Mouse (Mus musculus) kidney, embryonic 16.5 days (tissue): ENCODE data around the gene Lysmd1. TPM values are rescaled to one million over a fixed set of nuclear protein-coding genes. Genes with fewer than 3 reads are reported as not detected.

Experiments
- ATAC-seq: fragments of 200-750 bp; cut with Nextera tagmentation; 2 replicates; pipeline ENCODE4 v1.8.0; 2017; ENCODE audit warnings: moderate TSS enrichment; ENCODE audit not compliant: low FRiP score, low TSS enrichment
- H3K27ac ChIP-seq: fragments of 300-500 bp; sonication (generic); 2 replicates; pipeline ENCODE4 v1.5.1; 2014; ENCODE audit warnings: low read length
- H3K27me3 ChIP-seq: fragments of 300-500 bp; sonication (generic); 2 replicates; pipeline ENCODE4 v1.6.1; 2014; ENCODE audit warnings: low read length, control low read depth, mixed read lengths; ENCODE audit not compliant: insufficient read depth
- H3K36me3 ChIP-seq: fragments of 300-500 bp; sonication (generic); 2 replicates; pipeline ENCODE4 v1.6.1; 2014; ENCODE audit warnings: low read length, control low read depth, mixed read lengths; ENCODE audit not compliant: insufficient read depth
- H3K4me1 ChIP-seq: fragments of 300-500 bp; sonication (generic); 2 replicates; pipeline ENCODE4 v1.6.1; 2014; ENCODE audit warnings: low read length, control low read depth, mixed read lengths; ENCODE audit not compliant: insufficient read depth
- H3K4me2 ChIP-seq: fragments of 300-500 bp; sonication (generic); replicated peaks from 2 replicates; pipeline ENCODE4 v1.6.1; 2014; ENCODE audit warnings: low read depth, low read length
- H3K4me3 ChIP-seq: fragments of 300-500 bp; sonication (generic); 2 replicates; pipeline ENCODE4 v1.5.1; 2014; ENCODE audit warnings: mild to moderate bottlenecking, low read length
- H3K9ac ChIP-seq: fragments of 300-500 bp; sonication (generic); replicated peaks from 2 replicates; pipeline ENCODE4 v1.6.1; 2014; ENCODE audit warnings: low read length
- H3K9me3 ChIP-seq: fragments of 300-500 bp; sonication (generic); 2 replicates; pipeline ENCODE4 v1.6.1; 2016; ENCODE audit warnings: low read length, control low read depth
- WGBS: fragments of 180-500 bp; shearing (Covaris S2); extraction: QIAGEN DNeasy Blood & Tissue Kit; methylation state at CpG from one replicate; pipeline ENCODE4 v1.1.7; 2014; 5-methylcytosine and 5-hydroxymethylcytosine counted together
- polyA plus RNA-seq: library from polyadenylated mRNA; unstranded; fragments of >200 nt; fragmentation: Nextera tagmentation; extraction: Ambion mirVana; gene quantifications from 2 replicates; pipeline ENCODE4 v1.2.1, GENCODE M21; 2015

Lysmd1 gene
- polyA plus RNA-seq, 1 experiment from 2014 or later, result 17.3 TPM

GRCm38 (mm10) chr3:95164840-95165239 lies 31.0 kb downstream of the Lysmd1 start:
- H3K27ac ChIP-seq, result no peak overlapping the region
- no peak for ATAC-seq
- H3K9ac ChIP-seq, result no peak overlapping the region
- H3K4me2 ChIP-seq, result no peak overlapping the region
- H3K27me3 ChIP-seq, result peaks cover under 1% of the 10 kb centered on the region; the same call in 1 of the 2 replicates
- no peaks in the 10 kb centered on the region for H3K9me3 ChIP-seq
- 81% methylated on average over 5 of the region's 5 CpGs for WGBS
- H3K4me3 ChIP-seq, result no peak overlapping the region
- H3K36me3 ChIP-seq, result peaks cover 12% of the 10 kb centered on the region; the same call in 1 of the 2 replicates
- H3K4me1 ChIP-seq, result peaks cover 18% of the 10 kb centered on the region

- peaks cover 13% of the 10 kb centered on the region; the same call in 1 of the 2 replicates for H3K4me1 ChIP-seq
- no peak overlapping the region for H3K4me2 ChIP-seq
- no peak overlapping the region for H3K4me3 ChIP-seq
- no peak overlapping the region for H3K9ac ChIP-seq
- H3K27ac ChIP-seq, result no peak overlapping the region
- peaks cover 25% of the 10 kb centered on the region for H3K27me3 ChIP-seq
- ATAC-seq, result no peak
- WGBS, result 93% methylated on average over 10 of the region's 10 CpGs
- H3K9me3 ChIP-seq, result no peaks in the 10 kb centered on the region
- peaks cover 33% of the 10 kb centered on the region for H3K36me3 ChIP-seq
These were observed 36.1 kb downstream of the Lysmd1 start for GRCm38 (mm10) chr3:95169996-95170395.

GRCm38 (mm10) chr3:95171105-95171504 lies 37.2 kb downstream of the Lysmd1 start:
- H3K27me3 ChIP-seq, result peaks cover 25% of the 10 kb centered on the region
- 67% methylated on average over 6 of the region's 6 CpGs for WGBS
- ATAC-seq, result no peak
- no peak overlapping the region for H3K9ac ChIP-seq
- H3K4me1 ChIP-seq, result peaks cover 13% of the 10 kb centered on the region; the same call in 1 of the 2 replicates
- H3K4me2 ChIP-seq, result no peak overlapping the region
- H3K27ac ChIP-seq, result no peak overlapping the region
- H3K4me3 ChIP-seq, result no peak overlapping the region
- no peaks in the 10 kb centered on the region for H3K9me3 ChIP-seq
- peaks cover 33% of the 10 kb centered on the region for H3K36me3 ChIP-seq

GRCm38 (mm10) chr3:95172526-95173255 lies 38.8 kb downstream of the Lysmd1 start:
- H3K9me3 ChIP-seq, result no peaks in the 10 kb centered on the region
- WGBS, result 24% methylated on average over 70 of the region's 84 CpGs
- peak overlapping the region; percentile 50 for H3K4me3 ChIP-seq
- no peak for ATAC-seq
- H3K27me3 ChIP-seq, result peaks cover 25% of the 10 kb centered on the region
- peaks cover 13% of the 10 kb centered on the region; the same call in 1 of the 2 replicates for H3K4me1 ChIP-seq
- H3K36me3 ChIP-seq, result peaks cover 27% of the 10 kb centered on the region
- H3K4me2 ChIP-seq, result peak overlapping the region; percentile 76
- H3K27ac ChIP-seq, result no peak overlapping the region
- peak overlapping the region; percentile 64; the same call in 1 of the 2 replicates for H3K9ac ChIP-seq

GRCm38 (mm10) chr3:95173256-95173949 lies 39.5 kb downstream of the Lysmd1 start:
- H3K4me2 ChIP-seq, result peak overlapping the region; percentile 76
- H3K36me3 ChIP-seq, result peaks cover 27% of the 10 kb centered on the region
- WGBS, result 3% methylated on average over 58 of the region's 58 CpGs
- H3K4me1 ChIP-seq, result peaks cover 13% of the 10 kb centered on the region; the same call in 1 of the 2 replicates
- peak; percentile 59 for ATAC-seq
- peak overlapping the region; percentile 50 for H3K4me3 ChIP-seq
- H3K27ac ChIP-seq, result no peak overlapping the region
- H3K9ac ChIP-seq, result peak overlapping the region; percentile 64
- peaks cover 25% of the 10 kb centered on the region for H3K27me3 ChIP-seq
- no peaks in the 10 kb centered on the region for H3K9me3 ChIP-seq

GRCm38 (mm10) chr3:95174011-95174592 lies 40.2 kb downstream of the Lysmd1 start:
- H3K27me3 ChIP-seq, result peaks cover 25% of the 10 kb centered on the region
- H3K4me3 ChIP-seq, result peak overlapping the region; percentile 50
- peaks cover 13% of the 10 kb centered on the region; the same call in 1 of the 2 replicates for H3K4me1 ChIP-seq
- WGBS, result 3% methylated on average over 16 of the region's 16 CpGs
- H3K9me3 ChIP-seq, result no peaks in the 10 kb centered on the region
- peaks cover 27% of the 10 kb centered on the region for H3K36me3 ChIP-seq
- H3K27ac ChIP-seq, result no peak overlapping the region
- peak; percentile 73 for ATAC-seq
- peak overlapping the region; percentile 76 for H3K4me2 ChIP-seq
- H3K9ac ChIP-seq, result peak overlapping the region; percentile 64

- Histone ChIP-seq H3K36me3 (0 out of 2 replicates have a peak, but pooled peaks cover 6% of the 10 kb centered on the region), H3K27ac (no peak overlapping the region), H3K9me3 (no peaks in the 10 kb centered on the region), H3K9ac (no peak overlapping the region), H3K4me3 (no peak overlapping the region), H3K4me2 (no peak overlapping the region), H3K27me3 (peaks cover 20% of the 10 kb centered on the region), H3K4me1 (peaks cover 13% of the 10 kb centered on the region; the same call in 1 of the 2 replicates)
- 75% methylated on average over 3 of the region's 3 CpGs for WGBS
- no peak for ATAC-seq
These were observed 42.6 kb downstream of the Lysmd1 start for GRCm38 (mm10) chr3:95176500-95176899.

GRCm38 (mm10) chr3:95177583-95177982 lies 43.7 kb downstream of the Lysmd1 start:
- Histone ChIP-seq H3K4me3 (no peak overlapping the region), H3K9me3 (no peaks in the 10 kb centered on the region), H3K27me3 (peaks cover 9% of the 10 kb centered on the region), H3K27ac (no peak overlapping the region), H3K36me3 (no peaks in the 10 kb centered on the region), H3K9ac (no peak overlapping the region), H3K4me2 (no peak overlapping the region), H3K4me1 (peaks cover 13% of the 10 kb centered on the region; the same call in 1 of the 2 replicates)
- no peak for ATAC-seq
- 49% methylated on average over 6 of the region's 6 CpGs for WGBS

GRCm38 (mm10) chr3:95178948-95179347 lies 45.1 kb downstream of the Lysmd1 start:
- no peak for ATAC-seq
- 0 out of 2 replicates have a peak, but pooled peaks cover 2% of the 10 kb centered on the region for H3K36me3 ChIP-seq
- H3K27ac ChIP-seq, result no peak overlapping the region
- H3K4me2 ChIP-seq, result no peak overlapping the region
- H3K4me1 ChIP-seq, result peaks cover 2% of the 10 kb centered on the region; the same call in 1 of the 2 replicates
- no peak overlapping the region for H3K4me3 ChIP-seq
- 92% methylated on average over 5 of the region's 5 CpGs for WGBS
- no peak overlapping the region for H3K9ac ChIP-seq
- no peaks in the 10 kb centered on the region for H3K9me3 ChIP-seq
- H3K27me3 ChIP-seq, result peaks cover under 1% of the 10 kb centered on the region; the same call in 1 of the 2 replicates
